Comparison of ENCODE assay signal across 10 mouse cellular contexts in genomic region chr11:59182864-59183331, GRCm38 (mm10). TPM values are rescaled to one million over a fixed set of nuclear protein-coding genes. Genes with fewer than 3 reads are reported as not detected.
DNase-seq lines count a peak whose midpoint lies in the region; ATAC-seq lines count a peak whose summit lies in the region.
"Had no signal": no experiment of that assay in that cellular context is flagged by ENCODE, and none has a peak within 500 bp of the region (broad histone marks: within the 10 kb centered on the region; RNA-seq: fewer than 3 reads in every experiment).

TSS of gene Gjc2 (minus strand) at chr11:59183213.

- 53% methylated on average over 3 of the region's 3 CpGs for WGBS in hindbrain, embryonic 13.5 days
- WGBS in hindbrain, embryonic 10.5 days = 51% methylated on average over 3 of the region's 3 CpGs
- 49% methylated on average over 3 of the region's 3 CpGs for WGBS in heart, embryonic 12.5 days
- 35% methylated on average over 3 of the region's 3 CpGs for WGBS in midbrain, embryonic 16.5 days

- H3K4me3 ChIP-seq in hindbrain, embryonic 13.5 days = no peak within 1 kb of the TSS
- no peak within 1 kb of the TSS for H3K4me3 ChIP-seq in hindbrain, embryonic 10.5 days
- H3K4me3 ChIP-seq in heart, embryonic 12.5 days = no peak within 1 kb of the TSS
- no peak within 1 kb of the TSS for H3K4me3 ChIP-seq in midbrain, embryonic 16.5 days (ENCODE audit: low read depth, low read length)
- H3K4me3 ChIP-seq: limb, embryonic 13.5 days had no signal

- no peak for ATAC-seq in hindbrain, embryonic 13.5 days (ENCODE audit: low FRiP score)
- no peak; the same call in 1 of the 2 replicates for ATAC-seq in heart, embryonic 12.5 days (ENCODE audit: insufficient number of reproducible peaks, low FRiP score)
- ATAC-seq in midbrain, embryonic 16.5 days = no peak

- H3K4me2 ChIP-seq in hindbrain, embryonic 13.5 days = no peak within 1 kb of the TSS
- no peak within 1 kb of the TSS; the same call in 1 of the 2 replicates for H3K4me2 ChIP-seq in heart, embryonic 12.5 days
- H3K4me2 ChIP-seq in midbrain, embryonic 16.5 days (ENCODE audit: low read length) = no peak within 1 kb of the TSS
- H3K4me2 ChIP-seq: limb, embryonic 13.5 days had no signal

- no peak within 1 kb of the TSS for H3K27ac ChIP-seq in hindbrain, embryonic 13.5 days
- H3K27ac ChIP-seq in hindbrain, embryonic 10.5 days = no peak within 1 kb of the TSS
- H3K27ac ChIP-seq in heart, embryonic 12.5 days (ENCODE audit: poor library complexity, severe bottlenecking) = 0 out of 2 replicates have a peak within 1 kb of the TSS, but pooled peaks have one; percentile 8
- no peak within 1 kb of the TSS for H3K27ac ChIP-seq in midbrain, embryonic 16.5 days (ENCODE audit: low read length)
- H3K27ac ChIP-seq: limb, embryonic 13.5 days had no signal

- peaks cover 31% of the 10 kb centered on the region for H3K27me3 ChIP-seq in hindbrain, embryonic 13.5 days
- peaks cover 28% of the 10 kb centered on the region for H3K27me3 ChIP-seq in hindbrain, embryonic 10.5 days (ENCODE audit: insufficient read depth, poor library complexity, severe bottlenecking)
- peaks cover 26% of the 10 kb centered on the region for H3K27me3 ChIP-seq in heart, embryonic 12.5 days (replicated peaks)
- peaks cover 10% of the 10 kb centered on the region for H3K27me3 ChIP-seq in midbrain, embryonic 16.5 days (ENCODE audit: control insufficient read depth, insufficient read depth, low read depth, low read length)

- H3K4me1 ChIP-seq in hindbrain, embryonic 13.5 days (replicated peaks) = peaks cover 4% of the 10 kb centered on the region; the same call in 1 of the 2 replicates
- H3K4me1 ChIP-seq in hindbrain, embryonic 10.5 days (replicated peaks) = peaks cover 8% of the 10 kb centered on the region
- H3K4me1 ChIP-seq in heart, embryonic 12.5 days (replicated peaks) = peaks cover 31% of the 10 kb centered on the region
- no peaks in the 10 kb centered on the region for H3K4me1 ChIP-seq in midbrain, embryonic 16.5 days (ENCODE audit: control insufficient read depth, insufficient read depth, low read length)
- H3K4me1 ChIP-seq: limb, embryonic 13.5 days had no signal

- DNase-seq in hindbrain, embryonic 10.5 days (ENCODE audit: low spot score) = no peak
- DNase-seq in adrenal gland, postnatal 10 days = peak; percentile 71
- DNase-seq in layer of hippocampus, postnatal 14 days (ENCODE audit: low spot score in 2 of 2) = no peak
- peak; percentile 57 for DNase-seq in skeletal muscle tissue, adult 2 months (ENCODE audit: low read depth, low spot score)
- no peak for DNase-seq in right cerebral cortex, postnatal 14 days

- H3K9me3 ChIP-seq in hindbrain, embryonic 13.5 days = no peaks in the 10 kb centered on the region
- H3K9me3 ChIP-seq in hindbrain, embryonic 10.5 days = no peaks in the 10 kb centered on the region
- H3K9me3 ChIP-seq in heart, embryonic 12.5 days (replicated peaks) = no peaks in the 10 kb centered on the region
- no peaks in the 10 kb centered on the region for H3K9me3 ChIP-seq in midbrain, embryonic 16.5 days (replicated peaks; ENCODE audit: control insufficient read depth, low read length, poor library complexity, severe bottlenecking)
- H3K9me3 ChIP-seq: limb, embryonic 13.5 days had no signal

- H3K36me3 ChIP-seq in hindbrain, embryonic 13.5 days = peaks cover 46% of the 10 kb centered on the region
- H3K36me3 ChIP-seq in hindbrain, embryonic 10.5 days = peaks cover 47% of the 10 kb centered on the region
- peaks cover 29% of the 10 kb centered on the region for H3K36me3 ChIP-seq in heart, embryonic 12.5 days
- H3K36me3 ChIP-seq in midbrain, embryonic 16.5 days (ENCODE audit: control insufficient read depth, insufficient read depth, low read length) = peaks cover 21% of the 10 kb centered on the region

- H3K9ac ChIP-seq in hindbrain, embryonic 13.5 days = 0 out of 2 replicates have a peak within 1 kb of the TSS, but pooled peaks have one; percentile 39
- H3K9ac ChIP-seq in heart, embryonic 12.5 days = peak within 1 kb of the TSS; percentile 48; the same call in 1 of the 2 replicates
- H3K9ac ChIP-seq in midbrain, embryonic 16.5 days (ENCODE audit: low read depth, low read length) = no peak within 1 kb of the TSS
- H3K9ac ChIP-seq: limb, embryonic 13.5 days had no signal

RNA-seq across cellular contexts. Expression of gene Gjc2, which starts in this region (rescaled TPM):
- 0.14 and 0.17 TPM in 2 replicates for polyA plus RNA-seq in hindbrain, embryonic 13.5 days (2015; fragmentation: Nextera tagmentation; extraction: Ambion mirVana)
- 0.14 and 0.20 TPM in 2 replicates for polyA plus RNA-seq in hindbrain, embryonic 10.5 days (2016; fragmentation: Nextera tagmentation; extraction: Ambion mirVana)
- total RNA-seq in adrenal gland, postnatal 10 days (2021) = under 1 TPM; 0.48 to 0.88 TPM
- 0.13 and 0.31 TPM in 2 replicates for polyA plus RNA-seq in heart, embryonic 12.5 days (2016; fragmentation: Nextera tagmentation; extraction: Ambion mirVana)
- 10 to 100 TPM; 20.6 to 21.1 TPM for total RNA-seq in layer of hippocampus, postnatal 14 days (2021)
- polyA plus RNA-seq in midbrain, embryonic 16.5 days (2015; fragmentation: Nextera tagmentation; extraction: Ambion mirVana) = 0.21 and 0.30 TPM in 2 replicates
- total RNA-seq: common myeloid progenitor, adult 5-6 weeks had no signal

Comparison
In these comparisons a context has a peak if more than half of its experiments do, and no peak if none do; other contexts are left out.
1. RNA of gene Gjc2 (total RNA-seq): 20.6 to 21.1 TPM in layer of hippocampus, postnatal 14 days; 0.48 to 0.88 TPM in adrenal gland, postnatal 10 days; every median in the first group is over 10 times any median in the second.
2. Peak in DNase-seq in adrenal gland, postnatal 10 days; RNA of the gene not detected or under 1 TPM.